In the genomic region with DNA sequence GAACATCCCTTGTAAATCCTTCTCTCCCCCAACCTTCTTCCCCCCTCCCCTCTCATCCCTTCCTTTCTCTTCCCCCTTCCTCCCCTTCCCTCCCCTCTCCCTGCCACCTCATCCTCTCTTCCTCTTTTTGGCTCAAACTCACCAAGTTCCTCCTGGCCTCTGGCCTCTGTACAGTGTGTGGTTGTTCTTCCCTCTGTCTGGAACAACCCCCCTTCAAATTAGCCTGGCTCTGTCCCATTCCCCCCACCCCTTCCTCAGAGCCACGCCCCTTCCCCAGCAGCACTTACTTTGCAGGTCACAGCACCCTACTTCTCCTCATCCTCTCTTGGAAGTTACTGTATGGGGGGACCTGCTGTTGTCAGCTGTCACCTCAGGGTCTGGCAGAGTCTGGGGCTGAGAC, we compare ENCODE assay signal across 12 mouse cellular contexts. TPM values are rescaled to one million over a fixed set of nuclear protein-coding genes. Genes with fewer than 3 reads are reported as not detected.
DNase-seq lines count a peak whose midpoint lies in the region; ATAC-seq and TF ChIP-seq lines count a peak whose summit lies in the region.
"Had no signal": no experiment of that assay in that cellular context is flagged by ENCODE, and none has a peak within 500 bp of the region (broad histone marks: within the 10 kb centered on the region; RNA-seq: fewer than 3 reads in every experiment).

No protein-coding gene starts in this region.

- H3K4me2 ChIP-seq in liver, embryonic 11.5 days, result no peak overlapping the region
- H3K4me2 ChIP-seq in limb, embryonic 14.5 days (replicated peaks; ENCODE audit: low read depth, low read length, severe bottlenecking), result no peak overlapping the region
- no peak overlapping the region for H3K4me2 ChIP-seq in heart, embryonic 11.5 days
- H3K4me2 ChIP-seq: heart, embryonic 12.5 days; lung, embryonic 15.5 days had no signal

- no peaks in the 10 kb centered on the region for H3K4me1 ChIP-seq in liver, embryonic 11.5 days (replicated peaks; ENCODE audit: control insufficient read depth, insufficient read depth, low read length)
- no peaks in the 10 kb centered on the region for H3K4me1 ChIP-seq in limb, embryonic 14.5 days (ENCODE audit: control insufficient read depth, insufficient read depth, low read length)
- H3K4me1 ChIP-seq in heart, embryonic 11.5 days (ENCODE audit: control insufficient read depth, insufficient read depth, low read length), result no peaks in the 10 kb centered on the region
- H3K4me1 ChIP-seq: heart, embryonic 12.5 days had no signal

- no peak overlapping the region for H3K27ac ChIP-seq in liver, embryonic 11.5 days (ENCODE audit: low read depth, low read length)
- H3K27ac ChIP-seq in limb, embryonic 14.5 days (replicated peaks; ENCODE audit: low read depth, low read length), result no peak overlapping the region
- no peak overlapping the region for H3K27ac ChIP-seq in heart, embryonic 11.5 days (ENCODE audit: low read depth, low read length)
- H3K27ac ChIP-seq: hindbrain, postnatal 0 days; lung, embryonic 15.5 days had no signal

- peak; percentile 17 for DNase-seq in liver
- DNase-seq in liver, embryonic 11.5 days (ENCODE audit: low spot score), result no peak
- DNase-seq in limb, embryonic 14.5 days (ENCODE audit: low spot score), result no peak
- no peak for DNase-seq in natural killer cell, adult 2 months (ENCODE audit: low spot score in 2 of 2)
- DNase-seq: cerebellum, postnatal 25 days had no signal

- 35% methylated on average over 1 of the region's 1 CpGs for WGBS in liver, embryonic 11.5 days
- WGBS in limb, embryonic 14.5 days, result 70% methylated on average over 1 of the region's 1 CpGs
- WGBS in heart, embryonic 11.5 days (ENCODE audit: insufficient replicate concordance), result 67% methylated on average over 1 of the region's 1 CpGs

- no peak for ATAC-seq in liver, embryonic 11.5 days (replicated peaks; ENCODE audit: low FRiP score)
- ATAC-seq in granulocyte monocyte progenitor cell, adult 5-6 weeks (replicated peaks; ENCODE audit: poor library complexity, severe bottlenecking), result peak; percentile 89
- peak; percentile 32; the same call in 1 of the 2 replicates for ATAC-seq in limb, embryonic 14.5 days (ENCODE audit: low FRiP score, low read depth)
- ATAC-seq in megakaryocyte progenitor cell, adult 5-6 weeks (replicated peaks; ENCODE audit: poor library complexity), result peak; percentile 93
- no peak for ATAC-seq in heart, embryonic 11.5 days (replicated peaks; ENCODE audit: insufficient number of reproducible peaks, low FRiP score, low TSS enrichment)

- no peaks in the 10 kb centered on the region for H3K9me3 ChIP-seq in liver, embryonic 11.5 days (ENCODE audit: control insufficient read depth, low read length)
- no peaks in the 10 kb centered on the region for H3K9me3 ChIP-seq in limb, embryonic 14.5 days (ENCODE audit: control insufficient read depth, low read length)
- no peaks in the 10 kb centered on the region for H3K9me3 ChIP-seq in heart, embryonic 11.5 days (replicated peaks; ENCODE audit: control insufficient read depth, low read length)
- H3K9me3 ChIP-seq: heart, embryonic 12.5 days; lung, embryonic 15.5 days had no signal

- no peak overlapping the region for H3K4me3 ChIP-seq in liver, embryonic 11.5 days (ENCODE audit: low read depth, low read length)
- H3K4me3 ChIP-seq in limb, embryonic 14.5 days (replicated peaks; ENCODE audit: low read length), result no peak overlapping the region
- H3K4me3 ChIP-seq in heart, embryonic 11.5 days (ENCODE audit: low read depth, low read length), result no peak overlapping the region
- H3K4me3 ChIP-seq: heart, embryonic 12.5 days; lung, embryonic 15.5 days; myocyte had no signal

- H3K9ac ChIP-seq in liver, embryonic 11.5 days (ENCODE audit: low read depth, low read length), result no peak overlapping the region
- no peak overlapping the region for H3K9ac ChIP-seq in limb, embryonic 14.5 days (ENCODE audit: low read depth, low read length, severe bottlenecking)
- no peak overlapping the region for H3K9ac ChIP-seq in heart, embryonic 11.5 days (ENCODE audit: low read depth, low read length)
- H3K9ac ChIP-seq: heart, embryonic 12.5 days; lung, embryonic 15.5 days had no signal

- H3K27me3 ChIP-seq in liver, embryonic 11.5 days (replicated peaks; ENCODE audit: control insufficient read depth, insufficient read depth, low read length), result no peaks in the 10 kb centered on the region
- H3K27me3 ChIP-seq in limb, embryonic 14.5 days (ENCODE audit: control insufficient read depth, insufficient read depth, low read length), result no peaks in the 10 kb centered on the region
- no peaks in the 10 kb centered on the region for H3K27me3 ChIP-seq in heart, embryonic 11.5 days (ENCODE audit: control insufficient read depth, insufficient read depth, low read length)
- H3K27me3 ChIP-seq: heart, embryonic 12.5 days; lung, embryonic 15.5 days had no signal

- TF ChIP-seq POLR2A in limb, embryonic 14.5 days (IDR thresholded peaks at IDR 0.05; ENCODE audit: borderline replicate concordance, extremely low read depth, insufficient read depth, insufficient read length), result no peak

- H3K36me3 ChIP-seq in liver, embryonic 11.5 days (ENCODE audit: control insufficient read depth, insufficient read depth, low read length), result no peaks in the 10 kb centered on the region
- no peaks in the 10 kb centered on the region for H3K36me3 ChIP-seq in limb, embryonic 14.5 days (ENCODE audit: control insufficient read depth, insufficient read depth, low read length)
- H3K36me3 ChIP-seq in heart, embryonic 11.5 days (ENCODE audit: control insufficient read depth, insufficient read depth, low read length), result no peaks in the 10 kb centered on the region
- H3K36me3 ChIP-seq: heart, embryonic 12.5 days; lung, embryonic 15.5 days had no signal

RNA-seq across cellular contexts. Expression of a gene that starts 34.1 kb away (rescaled TPM):
- 28.1 and 31.1 TPM in 2 replicates for polyA plus RNA-seq in liver, embryonic 11.5 days (2014; fragmentation: Nextera tagmentation; extraction: Ambion mirVana)
- total RNA-seq in granulocyte monocyte progenitor cell, adult 5-6 weeks (2014; fragmentation: Nextera tagmentation), result 332 and 404 TPM in 2 replicates
- total RNA-seq in granulocyte monocyte progenitor cell, adult 5-6 weeks (2017), result 209 and 277 TPM in 2 replicates
- polyA plus RNA-seq in limb, embryonic 14.5 days (2012; rRNA removed), result 17.4 and 20.5 TPM in 2 replicates
- 28.8 and 31.3 TPM in 2 replicates for polyA plus RNA-seq in limb, embryonic 14.5 days (2014; fragmentation: Nextera tagmentation; extraction: Ambion mirVana)
- total RNA-seq in megakaryocyte progenitor cell, adult 5-6 weeks (2015), result 389 and 471 TPM in 2 replicates
- 244 and 257 TPM in 2 replicates for total RNA-seq in megakaryocyte progenitor cell, adult 5-6 weeks (2017)
- polyA plus RNA-seq in heart, embryonic 11.5 days (2014; fragmentation: Nextera tagmentation; extraction: Ambion mirVana), result 30.3 and 38.5 TPM in 2 replicates

RNA-seq across cellular contexts. Expression of a gene that starts 34.6 kb away (rescaled TPM):
- 3.2 and 4.1 TPM in 2 replicates for polyA plus RNA-seq in liver, embryonic 11.5 days (2014; fragmentation: Nextera tagmentation; extraction: Ambion mirVana)
- not detected in 2 replicates for total RNA-seq in granulocyte monocyte progenitor cell, adult 5-6 weeks (2014; fragmentation: Nextera tagmentation)
- total RNA-seq in granulocyte monocyte progenitor cell, adult 5-6 weeks (2017), result not detected in 2 replicates
- 1.4 TPM in 2 replicates for polyA plus RNA-seq in limb, embryonic 14.5 days (2012; rRNA removed)
- polyA plus RNA-seq in limb, embryonic 14.5 days (2014; fragmentation: Nextera tagmentation; extraction: Ambion mirVana), result 1.1 and 1.4 TPM in 2 replicates
- 0.10 and 0.34 TPM in 2 replicates for total RNA-seq in megakaryocyte progenitor cell, adult 5-6 weeks (2015)
- 0.42 and 0.91 TPM in 2 replicates for total RNA-seq in megakaryocyte progenitor cell, adult 5-6 weeks (2017)
- 0.72 and 0.89 TPM in 2 replicates for polyA plus RNA-seq in heart, embryonic 11.5 days (2014; fragmentation: Nextera tagmentation; extraction: Ambion mirVana)
- polyA plus RNA-seq: myocyte had no signal

RNA-seq across cellular contexts. Expression of a gene that starts 34.9 kb away (rescaled TPM):
- polyA plus RNA-seq in liver, embryonic 11.5 days (2014; fragmentation: Nextera tagmentation; extraction: Ambion mirVana), result 39.7 and 43.0 TPM in 2 replicates
- not detected in 2 replicates for total RNA-seq in granulocyte monocyte progenitor cell, adult 5-6 weeks (2014; fragmentation: Nextera tagmentation)
- total RNA-seq in granulocyte monocyte progenitor cell, adult 5-6 weeks (2017), result 0.10 and 0.22 TPM in 2 replicates
- 24.3 and 32.3 TPM in 2 replicates for polyA plus RNA-seq in limb, embryonic 14.5 days (2012; rRNA removed)
- polyA plus RNA-seq in limb, embryonic 14.5 days (2014; fragmentation: Nextera tagmentation; extraction: Ambion mirVana), result 29.4 and 29.9 TPM in 2 replicates
- total RNA-seq in megakaryocyte progenitor cell, adult 5-6 weeks (2015), result 0.12 and 0.59 TPM in 2 replicates
- total RNA-seq in megakaryocyte progenitor cell, adult 5-6 weeks (2017), result 0.33 and 0.68 TPM in 2 replicates
- polyA plus RNA-seq in heart, embryonic 11.5 days (2014; fragmentation: Nextera tagmentation; extraction: Ambion mirVana), result 11.6 and 14.4 TPM in 2 replicates

RNA-seq across cellular contexts. Expression of a gene that starts 43.1 kb away (rescaled TPM):
- polyA plus RNA-seq in liver, embryonic 11.5 days (2014; fragmentation: Nextera tagmentation; extraction: Ambion mirVana), result 1.9 and 2.6 TPM in 2 replicates
- not detected in 2 replicates for total RNA-seq in granulocyte monocyte progenitor cell, adult 5-6 weeks (2014; fragmentation: Nextera tagmentation)
- not detected in 2 replicates for total RNA-seq in granulocyte monocyte progenitor cell, adult 5-6 weeks (2017)
- 14.9 and 19.3 TPM in 2 replicates for polyA plus RNA-seq in limb, embryonic 14.5 days (2012; rRNA removed)
- 15.3 and 16.2 TPM in 2 replicates for polyA plus RNA-seq in limb, embryonic 14.5 days (2014; fragmentation: Nextera tagmentation; extraction: Ambion mirVana)
- total RNA-seq in megakaryocyte progenitor cell, adult 5-6 weeks (2015), result not detected in 2 replicates
- not detected in 2 replicates for total RNA-seq in megakaryocyte progenitor cell, adult 5-6 weeks (2017)
- 2.5 and 4.9 TPM in 2 replicates for polyA plus RNA-seq in heart, embryonic 11.5 days (2014; fragmentation: Nextera tagmentation; extraction: Ambion mirVana)
- polyA plus RNA-seq: myocyte had no signal

RNA-seq across cellular contexts. Expression of a gene that starts 48.8 kb away (rescaled TPM):
- polyA plus RNA-seq in liver, embryonic 11.5 days (2014; fragmentation: Nextera tagmentation; extraction: Ambion mirVana), result 23.5 and 35.8 TPM in 2 replicates
- not detected in 2 replicates for total RNA-seq in granulocyte monocyte progenitor cell, adult 5-6 weeks (2014; fragmentation: Nextera tagmentation)
- not detected in 2 replicates for total RNA-seq in granulocyte monocyte progenitor cell, adult 5-6 weeks (2017)
- 92.6 and 103 TPM in 2 replicates for polyA plus RNA-seq in limb, embryonic 14.5 days (2012; rRNA removed)
- polyA plus RNA-seq in limb, embryonic 14.5 days (2014; fragmentation: Nextera tagmentation; extraction: Ambion mirVana), result 95.6 and 101 TPM in 2 replicates
- total RNA-seq in megakaryocyte progenitor cell, adult 5-6 weeks (2015), result not detected in 2 replicates
- total RNA-seq in megakaryocyte progenitor cell, adult 5-6 weeks (2017), result not detected in 2 replicates
- 566 and 581 TPM in 2 replicates for polyA plus RNA-seq in heart, embryonic 11.5 days (2014; fragmentation: Nextera tagmentation; extraction: Ambion mirVana)

Comparison
In these comparisons a context has a peak if more than half of its experiments do, and no peak if none do; other contexts are left out.
1. ATAC-seq: peak in granulocyte monocyte progenitor cell, adult 5-6 weeks (single experiment), limb, embryonic 14.5 days (single experiment) and megakaryocyte progenitor cell, adult 5-6 weeks (single experiment); none in liver, embryonic 11.5 days (single experiment) and heart, embryonic 11.5 days (single experiment).